ENCODE assay signal across 10 mouse cellular contexts in the genomic region with DNA sequence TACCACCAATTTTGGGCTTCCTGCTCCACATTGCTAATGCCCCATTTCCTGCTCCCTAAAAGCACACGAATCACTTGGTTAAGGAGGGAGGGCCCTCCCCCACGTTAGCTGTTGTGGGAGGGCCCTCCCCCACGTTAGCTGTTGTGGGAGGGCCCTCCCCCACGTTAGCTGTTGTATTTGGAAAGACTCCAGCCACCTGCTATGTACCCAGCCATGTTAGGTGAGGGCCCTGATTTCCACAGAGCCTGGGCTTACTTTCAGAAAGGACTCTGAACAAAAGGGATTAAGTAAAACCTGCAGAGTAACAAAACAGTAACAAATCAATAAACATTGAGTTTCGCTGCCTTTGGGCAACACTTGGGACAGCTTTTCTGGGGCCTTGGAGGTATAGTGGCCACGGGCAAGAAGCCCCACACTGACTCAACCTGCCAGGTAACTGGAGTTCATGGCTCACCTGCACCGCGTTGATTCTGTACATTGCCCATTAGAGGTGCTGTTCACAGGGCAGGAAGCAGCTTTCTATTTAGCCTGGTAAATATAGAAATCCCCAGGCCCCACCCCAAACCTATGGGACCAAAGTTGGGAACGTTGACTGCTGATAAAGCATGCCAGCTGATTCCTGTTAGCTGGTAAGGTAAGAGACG.
DNase-seq lines count a peak whose midpoint lies in the region; ATAC-seq and TF ChIP-seq lines count a peak whose summit lies in the region.
"Had no signal": no experiment of that assay in that cellular context is flagged by ENCODE, and none has a peak within 500 bp of the region (broad histone marks: within the 10 kb centered on the region; RNA-seq: fewer than 3 reads in every experiment).

No protein-coding gene starts in this region.

- ATAC-seq in limb, embryonic 11.5 days (ENCODE audit: insufficient number of reproducible peaks, low FRiP score, low TSS enrichment, low read depth) = no peak

- no peaks in the 10 kb centered on the region for H3K27me3 ChIP-seq in heart, embryonic 10.5 days (ENCODE audit: insufficient read depth, poor library complexity, severe bottlenecking)
- H3K27me3 ChIP-seq in testis, adult 2 months (ENCODE audit: control insufficient read depth, insufficient read depth, low read length) = no peaks in the 10 kb centered on the region
- no peaks in the 10 kb centered on the region for H3K27me3 ChIP-seq in limb, embryonic 11.5 days (ENCODE audit: control insufficient read depth, insufficient read depth, low read length)

- 44% methylated on average over 10 of the region's 10 CpGs for WGBS in heart, embryonic 10.5 days
- 43% methylated on average over 10 of the region's 10 CpGs for WGBS in limb, embryonic 11.5 days

- H3K4me1 ChIP-seq in heart, embryonic 10.5 days = peaks cover 20% of the 10 kb centered on the region
- peaks cover 3% of the 10 kb centered on the region; the same call in 1 of the 2 replicates for H3K4me1 ChIP-seq in testis, adult 2 months (ENCODE audit: control insufficient read depth, insufficient read depth, low read length)
- peaks cover 8% of the 10 kb centered on the region; the same call in 1 of the 2 replicates for H3K4me1 ChIP-seq in limb, embryonic 11.5 days (ENCODE audit: control insufficient read depth, insufficient read depth, low read length)

- no peaks in the 10 kb centered on the region for H3K9me3 ChIP-seq in heart, embryonic 10.5 days
- no peaks in the 10 kb centered on the region for H3K9me3 ChIP-seq in limb, embryonic 11.5 days (ENCODE audit: control insufficient read depth, low read length)

- TF ChIP-seq POLR2A in testis, adult 2 months (IDR thresholded peaks at IDR 0.05; ENCODE audit: control insufficient read depth, low read depth, low read length) = no peak

- no peak overlapping the region for H3K9ac ChIP-seq in limb, embryonic 11.5 days (ENCODE audit: low read length)

- no peak for TF ChIP-seq CTCF in testis, adult 2 months (IDR thresholded peaks at IDR 0.05; ENCODE audit: control insufficient read depth, insufficient read depth, insufficient replicate concordance, low read depth, low read length)

- intact Hi-C loops in heart, postnatal 14 days (cut with DNase I) = loop anchor here (10.0 kb wide), 1 partner anchor 346 kb away; a partner anchor contains a TSS

- no peak overlapping the region for H3K4me2 ChIP-seq in limb, embryonic 11.5 days (ENCODE audit: low read depth, severe bottlenecking)

- H3K4me3 ChIP-seq in heart, embryonic 10.5 days = no peak overlapping the region
- H3K4me3 ChIP-seq in testis, adult 2 months (ENCODE audit: control insufficient read depth, low read depth, low read length) = no peak overlapping the region
- no peak overlapping the region for H3K4me3 ChIP-seq in limb, embryonic 11.5 days (ENCODE audit: low read depth, low read length)

- no peak for DNase-seq in heart, embryonic 10.5 days (ENCODE audit: low spot score)
- no peak for DNase-seq in heart, postnatal 14 days
- no peak for DNase-seq in testis, postnatal 14 days (ENCODE audit: low spot score)
- DNase-seq in limb, embryonic 11.5 days (ENCODE audit: low spot score) = no peak
- peak; percentile 45 for DNase-seq in thymus, postnatal 14 days
- DNase-seq in gastrocnemius, postnatal 10 days = no peak
- no peak for DNase-seq in adrenal gland, adult 8-10 months
- DNase-seq: left cerebral cortex, postnatal 4 days; retina, postnatal 1 day had no signal

- H3K36me3 ChIP-seq in heart, embryonic 10.5 days = no peaks in the 10 kb centered on the region
- no peaks in the 10 kb centered on the region for H3K36me3 ChIP-seq in testis, adult 2 months (ENCODE audit: control insufficient read depth, insufficient read depth, low read length)
- no peaks in the 10 kb centered on the region for H3K36me3 ChIP-seq in limb, embryonic 11.5 days (ENCODE audit: control insufficient read depth, insufficient read depth, low read length)

- peak overlapping the region; percentile 75 for H3K27ac ChIP-seq in heart, embryonic 10.5 days
- H3K27ac ChIP-seq in testis, adult 2 months (ENCODE audit: control insufficient read depth, insufficient read depth, low read depth, low read length) = peak overlapping the region; percentile 79
- H3K27ac ChIP-seq in limb, embryonic 11.5 days (replicated peaks; ENCODE audit: low read depth, low read length) = 0 out of 2 replicates have a peak overlapping the region, but pooled peaks have one; percentile 30
